Mouse (Mus musculus) left cerebral cortex, postnatal 10 days (tissue): ENCODE measurements around the gene Brip1. TPM values are rescaled to one million over a fixed set of nuclear protein-coding genes. Genes with fewer than 3 reads are reported as not detected.
A peak's percentile ranks its signal among the peaks of the same experiment; 100 is the strongest.

Experiments
- DNase-seq, 2 experiments: peaks; one replicate each; pipeline ENCODE4 v3.0.0; 2021 to 2022; ENCODE audit warnings: low spot score in 2 of 2, mixed read lengths in 1 of 2; ENCODE audit errors: extremely low spot score in 1 of 2
- intact Hi-C: fragments of 180-260 bp; cut with DNase I; formaldehyde crosslinking; loops from one replicate; pipeline ENCODE4 v1.15.1; 2025
- total RNA-seq, 2 experiments: library from RNA; stranded (reverse); gene quantifications; 2 replicates each; pipeline ENCODE4 v1.2.3; 2021

Gene Brip1
- total RNA-seq, 2 experiments from 2014 or later, result 0.69 to 1.1 TPM

- intact Hi-C loops, result no loop called here
- no peak for DNase-seq
These were observed 150.3 kb downstream of the Brip1 start for GRCm38 (mm10) chr11:86050430-86051280.

- DNase-seq, result no peak
- intact Hi-C loops, result no loop called here
These were observed 161.0 kb downstream of the Brip1 start for GRCm38 (mm10) chr11:86039994-86040393.

- DNase-seq, result no peak
- intact Hi-C loops, result no loop called here
These were observed 161.6 kb downstream of the Brip1 start for GRCm38 (mm10) chr11:86039355-86039754.

GRCm38 (mm10) chr11:86038701-86039100 lies 162.3 kb downstream of the Brip1 start:
- intact Hi-C loops, result no loop called here
- DNase-seq, result no peak

GRCm38 (mm10) chr11:86032910-86033309 lies 168.1 kb downstream of the Brip1 start:
- DNase-seq, result no peak
- intact Hi-C loops, result no loop called here

GRCm38 (mm10) chr11:86028034-86028433 lies 173.0 kb downstream of the Brip1 start:
- no peak for DNase-seq

GRCm38 (mm10) chr11:86026556-86027194 lies 174.3 kb downstream of the Brip1 start:
- DNase-seq, result no peak
- intact Hi-C loops, result no loop called here

More at GRCm38 (mm10) chr11:86028034-86028433, 173.0 kb downstream of the Brip1 start:
- intact Hi-C loops, result no loop called here

- peak in 1 of 2 experiments; percentile 23 for DNase-seq
- intact Hi-C loops, result no loop called here
These were observed 178.6 kb downstream of the Brip1 start for GRCm38 (mm10) chr11:86022439-86022838.

- intact Hi-C loops, result no loop called here
- DNase-seq, result no peak
These were observed 181.0 kb downstream of the Brip1 start for GRCm38 (mm10) chr11:86020033-86020432.

- intact Hi-C loops, result no loop called here
- DNase-seq, result no peak
These were observed 184.8 kb downstream of the Brip1 start for GRCm38 (mm10) chr11:86016242-86016641.

- intact Hi-C loops, result no loop called here
- DNase-seq, result no peak
These were observed 187.9 kb downstream of the Brip1 start for GRCm38 (mm10) chr11:86013087-86013486.

- DNase-seq, result no peak
- intact Hi-C loops, result no loop called here
These were observed 190.5 kb downstream of the Brip1 start for GRCm38 (mm10) chr11:86010458-86010857.

GRCm38 (mm10) chr11:86008211-86008905 lies 192.6 kb downstream of the Brip1 start:
- intact Hi-C loops, result no loop called here
- DNase-seq, result no peak

Other genes starting within 250 kb of the Brip1 start
- 10 to 100 TPM; 27.1 to 28.7 TPM for gene Ints2, start 56.4 kb upstream of the Brip1 start, total RNA-seq
- gene Med13, start 156.4 kb upstream of the Brip1 start, total RNA-seq, result 10 to 100 TPM; 66.4 to 66.6 TPM